Mouse (Mus musculus) limb, embryonic 13.5 days (tissue): ENCODE measurements around the gene Ggta1. TPM values are rescaled to one million over a fixed set of nuclear protein-coding genes. Genes with fewer than 3 reads are reported as not detected.

ENCODE experiments used
- ATAC-seq: fragments of 200-750 bp; cut with Nextera tagmentation; 2 replicates; pipeline ENCODE4 v1.8.0; 2017; ENCODE audit warnings: low read depth, moderate number of reproducible peaks, moderate TSS enrichment; ENCODE audit not compliant: low FRiP score
- H3K27ac ChIP-seq: fragments of 300-500 bp; sonication (generic); 2 replicates; pipeline ENCODE4 v1.5.1; 2015; ENCODE audit warnings: inconsistent platforms, mild to moderate bottlenecking, moderate library complexity
- H3K27me3 ChIP-seq: fragments of 300-500 bp; sonication (generic); 2 replicates; pipeline ENCODE4 v1.6.1; 2015; ENCODE audit warnings: mild to moderate bottlenecking, inconsistent platforms
- H3K36me3 ChIP-seq: fragments of 300-500 bp; sonication (generic); 2 replicates; pipeline ENCODE4 v1.6.1; 2015; ENCODE audit warnings: inconsistent platforms, mild to moderate bottlenecking, moderate library complexity
- H3K4me1 ChIP-seq: fragments of 300-500 bp; sonication (generic); 2 replicates; pipeline ENCODE4 v1.6.1; 2015; ENCODE audit warnings: inconsistent platforms
- H3K4me2 ChIP-seq: fragments of 300-500 bp; sonication (generic); replicated peaks from 2 replicates; pipeline ENCODE4 v1.6.1; 2015; ENCODE audit warnings: inconsistent platforms, mild to moderate bottlenecking, moderate library complexity
- H3K4me3 ChIP-seq: fragments of 300-500 bp; sonication (generic); 2 replicates; pipeline ENCODE4 v1.5.1; 2015; ENCODE audit warnings: moderate library complexity, mild to moderate bottlenecking, inconsistent platforms
- H3K9ac ChIP-seq: fragments of 300-500 bp; sonication (generic); 2 replicates; pipeline ENCODE4 v1.6.1; 2015; ENCODE audit warnings: mild to moderate bottlenecking, inconsistent platforms
- H3K9me3 ChIP-seq: fragments of 300-500 bp; sonication (generic); 2 replicates; pipeline ENCODE4 v1.6.1; 2016; ENCODE audit warnings: inconsistent platforms
- WGBS: fragments of 180-500 bp; shearing (Covaris S2); methylation state at CpG from one replicate; pipeline ENCODE4 v1.1.7; 2015; 5-methylcytosine and 5-hydroxymethylcytosine counted together
- polyA plus RNA-seq: library from polyadenylated mRNA; unstranded; fragments of >200 nt; fragmentation: Nextera tagmentation; extraction: Ambion mirVana; gene quantifications from 2 replicates; pipeline ENCODE4 v1.2.1, GENCODE M21; 2015

The Ggta1 gene
- polyA plus RNA-seq: 18.3 and 19.6 TPM in 2 replicates

DNA sequence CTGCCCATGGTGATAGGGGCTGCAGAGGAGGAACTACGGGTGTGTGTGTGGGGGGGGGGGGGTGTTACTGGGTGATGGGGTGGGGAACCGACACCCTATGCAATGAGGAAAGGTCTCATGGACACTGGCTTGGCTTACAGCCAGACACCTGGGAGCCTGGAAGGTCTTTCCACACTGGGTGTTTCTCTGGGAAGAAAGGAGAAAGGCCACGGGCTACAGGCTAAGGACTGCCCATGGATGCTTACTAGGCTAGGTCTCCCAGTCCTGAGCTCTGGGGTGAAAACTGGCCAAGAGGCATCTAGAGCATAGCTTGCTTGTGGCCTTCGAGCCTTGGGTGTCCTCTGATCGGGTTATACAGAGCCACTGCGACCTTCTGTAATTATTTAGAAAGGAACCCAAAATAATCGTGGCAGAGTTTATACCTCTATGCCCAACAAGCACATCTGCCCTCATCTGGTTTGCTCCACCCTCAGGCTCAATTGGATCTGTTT is at the start of gene Ggta1:
Gene Ggta1, minus strand, starts transcription at position 441 of the 491 bp plus-strand sequence.
- peak within 1 kb of the TSS; percentile 89 for H3K4me2 ChIP-seq
- peaks cover 36% of the 10 kb centered on the region for H3K4me1 ChIP-seq
- H3K4me3 ChIP-seq: peak within 1 kb of the TSS; percentile 57
- ATAC-seq: no peak
- peak within 1 kb of the TSS; percentile 33 for H3K27ac ChIP-seq
- H3K36me3 ChIP-seq: no peaks in the 10 kb centered on the region
- H3K9me3 ChIP-seq: no peaks in the 10 kb centered on the region
- peak within 1 kb of the TSS; percentile 74 for H3K9ac ChIP-seq
- 15% methylated on average over 7 of the region's 7 CpGs for WGBS
- H3K27me3 ChIP-seq: peaks cover 27% of the 10 kb centered on the region

DNA sequence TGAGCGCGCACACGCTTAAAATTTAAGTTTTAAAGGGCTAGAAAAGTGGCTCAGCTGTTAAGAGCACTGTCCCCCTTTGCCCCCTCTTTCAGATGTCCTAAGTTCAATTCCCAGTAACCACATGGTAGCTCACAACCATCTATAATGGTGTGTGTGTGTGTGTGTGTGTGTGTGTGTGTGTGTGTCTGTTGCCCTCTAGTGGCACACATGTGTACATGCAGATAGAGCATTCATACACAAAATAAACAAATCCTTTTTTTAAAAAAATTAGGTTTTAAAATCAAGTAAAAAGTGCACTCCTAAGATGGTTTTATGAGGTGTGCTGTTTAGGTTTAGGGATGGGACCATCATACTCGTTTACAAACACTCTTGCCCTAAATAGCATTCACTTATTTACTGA is 49.2 kb upstream of the Ggta1 start:
- no peak overlapping the region for H3K4me3 ChIP-seq
- WGBS: 94% methylated on average over 4 of the region's 4 CpGs
- no peak overlapping the region for H3K9ac ChIP-seq
- no peaks in the 10 kb centered on the region for H3K9me3 ChIP-seq
- no peak overlapping the region for H3K4me2 ChIP-seq
- H3K4me1 ChIP-seq: peaks cover 62% of the 10 kb centered on the region
- H3K36me3 ChIP-seq: no peaks in the 10 kb centered on the region
- no peak for ATAC-seq
- no peak overlapping the region for H3K27ac ChIP-seq
- no peaks in the 10 kb centered on the region for H3K27me3 ChIP-seq

DNA sequence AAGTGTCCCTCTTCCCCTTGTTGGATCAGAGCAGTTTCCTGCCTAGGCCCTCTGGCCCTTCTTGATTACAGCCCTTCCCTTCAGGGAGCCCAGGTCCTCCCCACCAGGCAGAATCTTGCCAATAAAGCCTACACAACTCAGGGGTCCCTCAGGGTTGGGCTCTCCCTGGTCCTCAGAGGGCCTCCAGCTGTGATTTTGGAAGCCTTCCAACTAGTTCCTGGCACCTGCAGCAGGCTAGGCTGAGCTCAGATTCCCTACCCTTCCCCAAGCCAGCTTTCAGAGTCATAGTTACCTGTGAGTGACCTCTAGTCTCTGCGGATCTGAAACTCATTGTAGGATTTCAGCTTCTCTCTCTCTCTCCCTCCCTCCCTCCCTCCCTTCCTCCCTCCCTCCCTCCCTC is 47.9 kb upstream of the Ggta1 start:
- Histone ChIP-seq H3K4me2 (no peak overlapping the region), H3K4me3 (no peak overlapping the region), H3K27me3 (no peaks in the 10 kb centered on the region), H3K9me3 (no peaks in the 10 kb centered on the region), H3K27ac (no peak overlapping the region), H3K4me1 (peaks cover 73% of the 10 kb centered on the region), H3K9ac (no peak overlapping the region), H3K36me3 (no peaks in the 10 kb centered on the region)
- 33% methylated on average over 1 of the region's 1 CpGs for WGBS
- ATAC-seq: no peak

DNA sequence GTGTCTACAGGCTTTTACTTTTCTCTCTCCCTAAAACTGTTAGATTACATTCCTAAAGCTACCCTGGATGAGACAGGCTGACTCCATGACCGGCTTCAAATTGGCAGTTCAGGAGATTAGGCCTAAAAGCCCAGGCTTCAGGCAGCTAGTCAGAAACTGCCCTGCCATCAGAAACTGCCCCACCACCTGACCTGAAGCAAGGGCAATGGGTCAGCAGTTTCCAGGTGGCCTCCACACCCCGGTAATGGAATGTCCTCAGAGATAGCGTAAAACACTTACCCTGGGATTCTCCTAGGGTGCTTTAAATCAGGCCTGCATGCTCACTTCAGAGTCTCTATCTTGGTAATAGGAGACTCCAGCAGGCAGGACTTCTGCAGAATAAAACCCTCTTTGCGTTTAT is 46.9 kb upstream of the Ggta1 start:
- Histone ChIP-seq H3K4me1 (peaks cover 78% of the 10 kb centered on the region), H3K27me3 (no peaks in the 10 kb centered on the region), H3K9me3 (no peaks in the 10 kb centered on the region), H3K4me3 (no peak overlapping the region), H3K36me3 (no peaks in the 10 kb centered on the region), H3K9ac (no peak overlapping the region), H3K27ac (peak overlapping the region; percentile 65; the same call in 1 of the 2 replicates), H3K4me2 (no peak overlapping the region)
- 41% methylated on average over 4 of the region's 4 CpGs for WGBS
- ATAC-seq: no peak

DNA sequence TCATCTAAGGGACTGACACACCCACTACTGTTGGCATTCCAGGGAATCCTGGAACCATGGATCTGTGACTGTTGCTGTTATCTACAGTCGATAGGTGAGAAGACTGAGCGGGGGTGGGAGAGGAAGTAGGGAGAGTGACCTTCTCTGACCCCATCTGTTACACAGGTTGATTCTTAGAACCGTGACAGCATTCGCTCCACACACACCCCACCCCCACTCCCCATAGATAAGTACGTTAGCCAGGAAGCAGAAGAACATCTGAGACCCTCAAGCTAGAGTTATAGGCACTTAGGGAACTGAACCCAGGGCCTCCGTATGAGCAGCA is 46.3 kb upstream of the Ggta1 start:
- H3K4me3 ChIP-seq: no peak overlapping the region
- peaks cover 78% of the 10 kb centered on the region for H3K4me1 ChIP-seq
- ATAC-seq: no peak
- 20% methylated on average over 6 of the region's 6 CpGs for whole genome bisulfite sequencing
- H3K36me3 ChIP-seq: no peaks in the 10 kb centered on the region
- H3K9ac ChIP-seq: no peak overlapping the region
- no peaks in the 10 kb centered on the region for H3K9me3 ChIP-seq
- H3K27ac ChIP-seq: peak overlapping the region; percentile 65
- H3K4me2 ChIP-seq: no peak overlapping the region
- no peaks in the 10 kb centered on the region for H3K27me3 ChIP-seq

DNA sequence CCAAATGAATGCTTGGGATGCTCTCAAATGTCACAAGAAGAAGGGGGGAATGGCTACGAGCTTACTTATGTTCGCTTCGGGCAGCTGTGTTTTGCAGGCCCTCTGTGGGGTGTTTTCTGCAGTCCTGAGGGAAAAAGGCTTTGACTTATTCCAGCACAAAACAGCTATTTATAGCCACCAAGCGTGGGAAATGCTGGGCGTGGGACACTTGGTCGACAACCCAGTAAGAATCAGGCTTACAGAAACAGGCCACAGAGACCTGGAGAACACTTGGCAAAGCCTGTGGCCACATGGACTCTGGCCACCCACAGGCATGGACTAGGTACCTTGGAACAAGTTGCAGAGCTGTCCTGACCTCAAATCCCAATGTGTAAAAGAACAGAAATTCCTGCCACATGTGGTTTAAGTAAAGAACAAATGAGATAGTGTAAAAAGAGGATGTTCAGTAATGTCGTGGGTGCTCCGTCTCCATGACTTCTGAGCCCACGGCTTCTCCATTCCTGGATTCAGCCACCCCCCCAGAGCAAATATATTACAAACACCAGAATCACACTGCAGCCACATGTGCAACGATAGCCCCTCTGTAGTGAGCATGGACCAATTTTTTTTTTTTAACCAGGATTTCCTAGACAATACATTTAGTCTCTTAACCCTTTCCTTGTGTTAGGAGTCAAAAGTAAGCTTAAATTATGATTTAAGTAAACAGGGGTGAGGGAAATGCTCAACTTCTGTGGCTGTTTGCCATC is 45.7 kb upstream of the Ggta1 start:
- H3K27me3 ChIP-seq: no peaks in the 10 kb centered on the region
- peak; percentile 45; the same call in 1 of the 2 replicates for ATAC-seq
- H3K9ac ChIP-seq: no peak overlapping the region; the same call in 1 of the 2 replicates
- no peak overlapping the region for H3K4me3 ChIP-seq
- H3K4me2 ChIP-seq: 0 out of 2 replicates have a peak overlapping the region, but pooled peaks have one; percentile 3
- peaks cover 78% of the 10 kb centered on the region for H3K4me1 ChIP-seq
- H3K36me3 ChIP-seq: no peaks in the 10 kb centered on the region
- H3K27ac ChIP-seq: peak overlapping the region; percentile 65
- 14% methylated on average over 10 of the region's 10 CpGs for WGBS
- H3K9me3 ChIP-seq: no peaks in the 10 kb centered on the region

DNA sequence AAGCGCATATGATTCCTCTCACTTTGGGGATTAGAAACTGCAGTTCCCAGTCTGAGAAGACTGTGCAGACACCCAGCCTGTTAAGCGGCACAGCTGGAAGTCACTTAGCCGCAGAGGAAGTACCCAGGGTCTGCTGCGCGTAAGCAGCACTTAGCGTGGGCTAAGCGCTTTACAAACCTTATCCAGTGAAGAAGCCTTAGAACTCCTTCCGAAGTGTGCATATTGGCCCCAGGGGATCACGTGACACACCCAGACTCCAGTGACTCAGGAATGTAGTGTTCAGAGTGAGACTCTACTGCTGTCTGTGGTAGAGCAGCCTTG is 44.1 kb upstream of the Ggta1 start:
- ATAC-seq: no peak
- peaks cover 81% of the 10 kb centered on the region for H3K4me1 ChIP-seq
- H3K27me3 ChIP-seq: no peaks in the 10 kb centered on the region
- H3K27ac ChIP-seq: no peak overlapping the region; the same call in 1 of the 2 replicates
- no peak overlapping the region for H3K9ac ChIP-seq
- no peaks in the 10 kb centered on the region for H3K9me3 ChIP-seq
- no peaks in the 10 kb centered on the region for H3K36me3 ChIP-seq
- H3K4me3 ChIP-seq: no peak overlapping the region
- no peak overlapping the region for H3K4me2 ChIP-seq
- 34% methylated on average over 9 of the region's 9 CpGs for WGBS

DNA sequence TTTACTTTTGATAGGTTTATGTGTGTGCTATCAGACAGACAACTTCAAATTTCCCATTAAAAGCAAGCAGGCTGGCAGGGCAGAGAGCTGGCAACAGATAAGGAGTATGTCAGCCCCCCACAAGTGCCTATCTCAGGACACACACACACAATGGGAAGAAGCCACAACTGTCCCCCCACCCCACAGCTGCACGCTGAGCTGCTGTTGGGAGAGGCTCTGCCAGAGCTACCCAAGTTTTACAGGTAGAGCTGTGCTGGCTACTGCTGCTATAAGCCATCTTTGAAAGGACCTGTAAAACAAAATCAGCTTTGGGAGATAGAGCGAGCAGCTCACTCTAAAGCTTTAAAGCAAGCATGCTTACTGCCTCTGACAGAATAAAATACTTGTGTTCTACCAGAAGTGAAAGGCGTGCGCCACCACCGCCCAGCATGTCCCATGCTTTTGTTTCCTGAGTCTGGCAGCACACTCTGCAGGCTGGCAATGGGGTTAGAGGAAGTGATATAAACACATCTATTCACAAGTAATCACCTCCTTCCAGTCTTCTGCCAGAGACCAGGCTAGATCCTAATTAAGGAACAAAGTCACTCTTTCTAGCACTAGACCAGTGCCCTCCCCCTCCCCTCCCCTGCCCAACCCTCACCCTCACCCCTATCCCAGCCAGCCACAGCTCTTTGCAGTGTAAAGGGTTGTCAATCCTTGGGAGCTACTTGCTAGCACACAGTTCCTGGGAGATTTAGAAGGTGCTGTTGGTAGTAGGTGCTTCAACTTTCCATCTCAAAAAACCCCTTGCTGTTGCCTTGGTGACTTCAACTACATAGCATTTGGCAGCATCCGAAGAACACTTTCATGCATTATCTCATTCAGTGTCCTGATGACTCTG is 43.5 kb upstream of the Ggta1 start:
- 48% methylated on average over 6 of the region's 6 CpGs for WGBS
- no peak overlapping the region; the same call in 1 of the 2 replicates for H3K27ac ChIP-seq
- no peaks in the 10 kb centered on the region for H3K36me3 ChIP-seq
- H3K9me3 ChIP-seq: no peaks in the 10 kb centered on the region
- peaks cover 87% of the 10 kb centered on the region for H3K4me1 ChIP-seq
- ATAC-seq: no peak
- H3K27me3 ChIP-seq: no peaks in the 10 kb centered on the region
- H3K4me2 ChIP-seq: no peak overlapping the region
- H3K9ac ChIP-seq: no peak overlapping the region
- H3K4me3 ChIP-seq: no peak overlapping the region

DNA sequence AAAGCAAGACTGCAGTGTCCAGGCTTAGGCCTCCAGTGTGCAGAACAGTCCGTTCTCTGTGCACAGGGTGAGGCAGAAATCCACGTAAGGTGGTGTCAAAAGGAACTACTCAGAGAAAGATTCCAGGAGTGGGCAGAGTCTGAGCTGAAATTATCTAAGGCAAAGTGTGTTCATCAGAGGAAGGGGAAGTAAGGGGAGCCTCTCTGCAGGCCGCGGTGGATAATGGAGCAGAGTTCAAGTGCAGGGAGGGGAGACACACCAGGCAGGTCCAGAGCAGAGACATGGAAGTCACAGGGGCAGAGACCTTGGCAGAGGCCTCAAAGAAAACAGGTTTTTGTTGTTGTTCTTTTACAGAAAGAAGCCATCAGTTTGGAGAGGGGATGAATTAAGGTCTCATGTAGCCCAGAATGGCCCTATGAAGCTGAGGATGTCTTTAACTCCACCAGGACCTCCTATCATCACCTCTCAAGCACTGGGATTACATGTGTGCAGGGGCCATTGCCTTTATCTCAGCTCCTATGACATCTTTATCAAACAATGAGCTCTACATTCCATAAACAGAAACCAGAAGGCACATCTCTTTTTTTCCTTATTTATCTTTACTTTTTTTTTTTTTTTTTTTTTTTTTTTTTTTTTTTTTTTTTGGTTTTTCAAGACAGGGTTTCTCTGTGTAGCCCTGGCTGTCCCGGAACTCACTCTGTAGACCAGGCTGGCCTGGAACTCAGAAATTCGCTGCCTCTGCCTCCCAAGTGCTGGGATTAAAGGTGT is 42.7 kb upstream of the Ggta1 start:
- no peak overlapping the region for H3K27ac ChIP-seq
- H3K27me3 ChIP-seq: no peaks in the 10 kb centered on the region
- 87% methylated on average over 6 of the region's 6 CpGs for WGBS
- H3K9me3 ChIP-seq: no peaks in the 10 kb centered on the region
- ATAC-seq: no peak
- no peak overlapping the region for H3K4me3 ChIP-seq
- no peak overlapping the region for H3K9ac ChIP-seq
- H3K36me3 ChIP-seq: no peaks in the 10 kb centered on the region
- H3K4me1 ChIP-seq: peaks cover 83% of the 10 kb centered on the region
- no peak overlapping the region for H3K4me2 ChIP-seq

DNA sequence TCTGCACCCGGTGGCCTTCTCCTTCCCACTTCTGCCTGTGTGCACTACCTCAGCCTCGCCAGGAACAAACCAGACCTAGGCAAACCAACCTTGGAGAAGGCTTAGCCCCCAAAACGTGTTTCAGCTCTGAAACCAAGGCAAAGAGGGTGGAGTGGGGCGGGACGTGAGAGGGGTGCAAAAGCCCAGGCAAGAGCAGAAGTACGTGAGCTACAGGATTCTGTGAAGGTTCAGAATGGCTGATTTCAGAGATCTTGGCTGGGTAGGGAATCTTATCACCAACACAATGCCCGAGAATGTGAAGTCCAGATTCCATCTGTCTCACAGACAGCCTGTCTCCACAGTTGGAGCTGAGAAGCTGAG is 41.4 kb upstream of the Ggta1 start:
- Histone ChIP-seq H3K27ac (peak overlapping the region; percentile 82), H3K36me3 (no peaks in the 10 kb centered on the region), H3K27me3 (no peaks in the 10 kb centered on the region), H3K9me3 (no peaks in the 10 kb centered on the region), H3K9ac (no peak overlapping the region), H3K4me2 (peak overlapping the region; percentile 3; the same call in 1 of the 2 replicates), H3K4me3 (no peak overlapping the region), H3K4me1 (peaks cover 70% of the 10 kb centered on the region)
- 33% methylated on average over 7 of the region's 7 CpGs for WGBS
- ATAC-seq: no peak

DNA sequence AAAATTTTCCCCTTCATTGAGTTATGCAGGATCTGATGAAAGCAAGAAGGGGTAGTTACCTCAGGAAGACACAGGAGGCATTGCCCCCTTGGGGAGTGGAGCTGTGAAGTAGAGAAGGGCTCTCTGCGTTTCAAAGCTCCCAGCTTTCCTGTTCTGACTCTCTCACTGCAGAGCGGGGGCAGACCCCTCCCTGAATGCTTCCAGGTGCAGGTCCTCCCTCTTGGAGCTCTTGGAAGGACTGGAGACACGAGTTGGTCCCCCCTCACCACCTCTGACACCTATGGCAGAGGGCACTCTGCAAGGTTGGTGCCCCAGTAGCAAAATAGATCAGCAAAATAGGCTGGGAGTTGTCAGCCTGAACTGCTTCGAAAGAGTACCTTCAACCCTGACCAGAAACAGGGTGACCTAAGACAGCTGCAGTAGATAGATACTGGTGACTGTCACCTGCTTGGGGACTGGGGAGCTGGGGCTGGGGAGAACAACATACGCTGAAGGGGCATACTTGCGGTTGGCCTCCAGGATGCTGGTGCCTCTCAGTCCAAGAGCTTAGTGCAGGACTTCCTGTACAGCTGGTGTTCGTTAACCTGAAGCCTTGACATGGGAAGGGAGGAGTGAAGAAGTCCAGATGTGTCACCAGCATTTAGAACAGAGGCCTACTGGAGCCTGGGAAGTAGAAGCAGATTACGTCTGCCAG is 40.8 kb upstream of the Ggta1 start:
- Histone ChIP-seq H3K36me3 (no peaks in the 10 kb centered on the region), H3K9me3 (no peaks in the 10 kb centered on the region), H3K4me1 (peaks cover 65% of the 10 kb centered on the region), H3K27ac (peak overlapping the region; percentile 82), H3K4me2 (peak overlapping the region; percentile 3; the same call in 1 of the 2 replicates), H3K4me3 (no peak overlapping the region), H3K9ac (no peak overlapping the region), H3K27me3 (no peaks in the 10 kb centered on the region)
- WGBS: 9% methylated on average over 8 of the region's 8 CpGs
- ATAC-seq: 0 out of 2 replicates have a peak, but pooled peaks have one; percentile 3
